Mouse (Mus musculus): ENCODE measurements around the gene Gm49355. TPM values are rescaled to one million over a fixed set of nuclear protein-coding genes. Genes with fewer than 3 reads are reported as not detected.

Gene Gm49355
- polyA plus RNA-seq, 1 experiment from 2014 or later: 0.23 TPM

GRCm38 (mm10) chr14:12337421-12337997 is 53.7 kb downstream of the Gm49355 start:
- ATAC-seq: no peak
- no peak for TF ChIP-seq CTCF (IDR thresholded peaks at IDR 0.05; ENCODE audit: low read depth)
- peaks cover 80% of the 10 kb centered on the region for H3K27me3 ChIP-seq (replicated peaks; ENCODE audit: control insufficient read depth, insufficient read depth, low read length)
- H3K9me3 ChIP-seq (ENCODE audit: control insufficient read depth): no peaks in the 10 kb centered on the region
- no peaks in the 10 kb centered on the region for H3K4me1 ChIP-seq (replicated peaks; ENCODE audit: control insufficient read depth, insufficient read depth, low read length)
- H3K4me3 ChIP-seq (ENCODE audit: low read depth, low read length): no peak overlapping the region
- H3K36me3 ChIP-seq (ENCODE audit: control insufficient read depth, insufficient read depth): no peaks in the 10 kb centered on the region
- no peak overlapping the region for H3K27ac ChIP-seq (ENCODE audit: low read depth, low read length)
- WGBS: 13% methylated on average over 8 of the region's 8 CpGs
- no peak overlapping the region for H3K4me2 ChIP-seq (replicated peaks; ENCODE audit: low read depth)
- H3K9ac ChIP-seq (ENCODE audit: low read depth, low read length): no peak overlapping the region

DNA sequence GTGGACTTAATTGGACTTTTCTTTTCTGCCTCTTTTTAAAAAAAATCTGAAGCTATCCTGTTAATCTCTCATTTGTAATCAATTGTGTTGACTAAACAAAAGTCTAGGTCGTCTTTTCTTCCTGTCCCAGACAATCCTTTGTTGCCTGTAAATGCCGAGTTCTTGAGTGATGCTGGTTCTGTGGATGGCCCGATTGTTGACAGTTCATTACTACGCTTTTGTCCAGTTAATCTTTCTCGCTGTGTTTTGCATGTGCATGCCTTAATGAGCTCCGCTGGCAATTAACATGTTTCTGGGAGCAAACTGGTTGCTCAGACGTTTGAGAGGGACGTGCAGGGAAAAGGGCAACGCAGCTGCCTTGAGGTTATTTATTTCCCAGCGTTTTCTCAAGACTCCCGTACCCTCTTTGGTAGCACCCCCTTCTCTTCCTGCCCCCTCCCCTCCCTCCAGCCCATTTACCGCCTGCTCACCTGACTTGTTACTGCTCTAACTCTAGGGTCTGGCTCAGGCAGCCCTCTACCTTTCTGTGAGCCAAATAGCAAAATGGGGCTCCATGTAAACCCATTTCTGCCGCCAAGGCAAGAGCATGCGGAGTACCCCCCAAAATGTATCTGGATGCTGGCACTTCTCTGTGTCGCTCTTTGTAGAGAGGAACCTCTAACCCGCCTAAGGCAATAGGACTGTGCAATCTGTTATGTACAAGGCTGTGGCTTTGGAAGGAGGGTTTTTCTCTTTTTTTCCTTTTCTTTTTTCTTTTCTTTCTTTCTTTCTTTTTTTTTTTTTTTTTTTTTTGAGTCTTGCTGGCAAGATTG is 54.4 kb downstream of the Gm49355 start:
- TF ChIP-seq CTCF (IDR thresholded peaks at IDR 0.05; ENCODE audit: low read depth): no peak
- H3K27me3 ChIP-seq (replicated peaks; ENCODE audit: control insufficient read depth, insufficient read depth, low read length): peaks cover 87% of the 10 kb centered on the region
- 2% methylated on average over 16 of the region's 16 CpGs for WGBS

GRCm38 (mm10) chr14:12338811-12339565 is 55.2 kb downstream of the Gm49355 start:
- TF ChIP-seq CTCF (IDR thresholded peaks at IDR 0.05; ENCODE audit: low read depth): no peak
- WGBS: 2% methylated on average over 10 of the region's 10 CpGs
- Histone ChIP-seq H3K27ac (ENCODE audit: low read depth, low read length) (no peak overlapping the region), H3K4me1 (replicated peaks; ENCODE audit: control insufficient read depth, insufficient read depth, low read length) (no peaks in the 10 kb centered on the region), H3K4me2 (replicated peaks; ENCODE audit: low read depth) (no peak overlapping the region), H3K36me3 (ENCODE audit: control insufficient read depth, insufficient read depth) (no peaks in the 10 kb centered on the region), H3K4me3 (ENCODE audit: low read depth, low read length) (no peak overlapping the region), H3K9ac (ENCODE audit: low read depth, low read length) (no peak overlapping the region), H3K27me3 (replicated peaks; ENCODE audit: control insufficient read depth, insufficient read depth, low read length) (peaks cover 95% of the 10 kb centered on the region), H3K9me3 (ENCODE audit: control insufficient read depth) (no peaks in the 10 kb centered on the region)
- ATAC-seq: no peak

More for the DNA sequence above, 54.4 kb downstream of the Gm49355 start:
- Histone ChIP-seq H3K4me2 (replicated peaks; ENCODE audit: low read depth) (no peak overlapping the region), H3K9ac (ENCODE audit: low read depth, low read length) (no peak overlapping the region), H3K9me3 (ENCODE audit: control insufficient read depth) (no peaks in the 10 kb centered on the region), H3K27ac (ENCODE audit: low read depth, low read length) (no peak overlapping the region), H3K4me3 (ENCODE audit: low read depth, low read length) (no peak overlapping the region), H3K4me1 (replicated peaks; ENCODE audit: control insufficient read depth, insufficient read depth, low read length) (no peaks in the 10 kb centered on the region), H3K36me3 (ENCODE audit: control insufficient read depth, insufficient read depth) (no peaks in the 10 kb centered on the region)
- no peak for ATAC-seq

DNA sequence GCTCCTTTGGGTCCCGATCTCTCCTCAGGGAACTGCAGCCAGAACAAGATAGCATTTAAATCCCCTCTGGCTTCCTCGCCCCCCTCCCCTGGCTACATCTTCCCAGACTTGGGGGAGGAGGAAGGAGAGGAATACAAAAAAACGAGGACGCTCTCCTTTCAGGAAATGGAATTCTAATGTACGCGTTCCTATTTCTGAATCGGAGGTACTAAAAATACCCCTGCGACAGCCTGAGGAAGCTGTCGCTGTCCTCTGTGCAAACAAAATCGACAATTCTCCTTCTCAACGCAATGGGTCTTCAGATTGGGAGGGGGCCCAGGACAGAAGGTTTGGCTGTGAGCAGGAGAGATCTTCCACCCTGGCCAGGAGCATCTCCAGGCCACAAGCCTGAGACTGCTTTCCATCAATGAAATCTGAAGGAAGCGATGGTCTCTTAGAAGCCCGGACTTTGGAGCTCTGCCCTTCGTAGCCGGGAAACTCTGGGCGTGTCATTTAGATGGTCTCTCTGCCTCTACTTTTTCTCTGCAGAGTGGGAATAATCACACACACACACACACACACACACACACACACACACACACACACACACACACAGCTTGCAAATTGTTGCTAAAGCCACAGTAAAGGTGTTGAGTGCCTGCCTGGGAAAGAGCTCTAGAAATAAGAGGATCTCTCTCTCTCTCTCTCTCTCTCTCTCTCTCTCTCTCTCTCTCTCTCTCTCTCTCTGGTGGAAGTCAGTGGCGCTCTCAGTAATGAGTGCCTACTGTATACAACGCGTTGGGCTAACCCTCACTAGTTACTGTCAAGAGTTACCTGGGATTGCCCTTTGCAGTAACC is 56.7 kb downstream of the Gm49355 start:
- ATAC-seq: no peak
- Histone ChIP-seq H3K9ac (ENCODE audit: low read depth, low read length) (no peak overlapping the region), H3K4me3 (ENCODE audit: low read depth, low read length) (no peak overlapping the region), H3K4me1 (replicated peaks; ENCODE audit: control insufficient read depth, insufficient read depth, low read length) (no peaks in the 10 kb centered on the region), H3K9me3 (ENCODE audit: control insufficient read depth) (no peaks in the 10 kb centered on the region), H3K27me3 (replicated peaks; ENCODE audit: control insufficient read depth, insufficient read depth, low read length) (peaks cover 98% of the 10 kb centered on the region), H3K4me2 (replicated peaks; ENCODE audit: low read depth) (peak overlapping the region; percentile 41; the same call in 1 of the 2 replicates), H3K36me3 (ENCODE audit: control insufficient read depth, insufficient read depth) (no peaks in the 10 kb centered on the region), H3K27ac (ENCODE audit: low read depth, low read length) (no peak overlapping the region)
- WGBS: 2% methylated on average over 19 of the region's 19 CpGs
- TF ChIP-seq CTCF (IDR thresholded peaks at IDR 0.05; ENCODE audit: low read depth): no peak

- H3K4me2 ChIP-seq (replicated peaks; ENCODE audit: low read depth): peak overlapping the region; percentile 41
- WGBS: under 1% methylated on average over 42 of the region's 42 CpGs
- H3K27ac ChIP-seq (ENCODE audit: low read depth, low read length): no peak overlapping the region
- no peaks in the 10 kb centered on the region for H3K4me1 ChIP-seq (replicated peaks; ENCODE audit: control insufficient read depth, insufficient read depth, low read length)
- TF ChIP-seq CTCF (IDR thresholded peaks at IDR 0.05; ENCODE audit: low read depth): peak; percentile 36
- peaks cover 98% of the 10 kb centered on the region for H3K27me3 ChIP-seq (replicated peaks; ENCODE audit: control insufficient read depth, insufficient read depth, low read length)
- ATAC-seq: peak; percentile 45; the same call in 1 of the 2 replicates
- peak overlapping the region; percentile 22 for H3K4me3 ChIP-seq (ENCODE audit: low read depth, low read length)
- H3K9ac ChIP-seq (ENCODE audit: low read depth, low read length): no peak overlapping the region
- no peaks in the 10 kb centered on the region for H3K36me3 ChIP-seq (ENCODE audit: control insufficient read depth, insufficient read depth)
- H3K9me3 ChIP-seq (ENCODE audit: control insufficient read depth): no peaks in the 10 kb centered on the region
Measured at GRCm38 (mm10) chr14:12341075-12341788, 57.5 kb downstream of the Gm49355 start.

All from intestine, postnatal 0 days (tissue).